Mouse (Mus musculus): ENCODE data around the gene Tns1. TPM values are rescaled to one million over a fixed set of nuclear protein-coding genes. Genes with fewer than 3 reads are reported as not detected.

Tns1 gene
- total RNA-seq, 1 experiment from 2014 or later = 7.6 TPM

- no peak for ATAC-seq (ENCODE audit: extremely low read depth, insufficient number of reproducible peaks, low FRiP score, poor library complexity, severe bottlenecking)
Measured at GRCm38 (mm10) chr1:74043584-74044105, 80.6 kb downstream of the Tns1 start.

- ATAC-seq (ENCODE audit: extremely low read depth, insufficient number of reproducible peaks, low FRiP score, poor library complexity, severe bottlenecking) = no peak
Measured at GRCm38 (mm10) chr1:74042711-74043467, 81.4 kb downstream of the Tns1 start.

DNA sequence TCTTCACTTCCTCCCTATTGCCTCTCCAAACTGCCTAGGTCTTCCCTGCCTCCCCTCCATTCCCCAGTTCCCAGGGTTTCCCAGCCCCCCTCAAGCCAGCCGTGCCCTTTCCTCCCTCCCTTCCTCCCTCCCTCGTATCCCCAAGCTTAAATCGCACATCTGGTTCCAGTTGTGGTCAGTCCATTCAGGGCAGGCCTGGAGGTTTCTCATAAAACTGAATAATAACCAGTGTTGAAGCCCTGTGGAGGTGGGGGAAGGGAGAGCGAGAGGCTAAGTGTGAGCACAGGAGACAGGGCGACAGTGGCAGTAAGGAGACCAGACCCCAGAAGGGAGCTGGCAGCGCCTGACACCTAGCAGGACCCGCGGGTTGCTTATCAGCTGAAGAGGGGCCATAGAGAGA, 82.6 kb downstream of the Tns1 start:
- ATAC-seq (ENCODE audit: extremely low read depth, insufficient number of reproducible peaks, low FRiP score, poor library complexity, severe bottlenecking) = no peak

- no peak for ATAC-seq (ENCODE audit: extremely low read depth, insufficient number of reproducible peaks, low FRiP score, poor library complexity, severe bottlenecking)
Measured at GRCm38 (mm10) chr1:74041178-74041577, 83.1 kb downstream of the Tns1 start.

- no peak for ATAC-seq (ENCODE audit: extremely low read depth, insufficient number of reproducible peaks, low FRiP score, poor library complexity, severe bottlenecking)
Measured at GRCm38 (mm10) chr1:74036560-74037390, 87.5 kb downstream of the Tns1 start.

- ATAC-seq (ENCODE audit: extremely low read depth, insufficient number of reproducible peaks, low FRiP score, poor library complexity, severe bottlenecking) = no peak
Measured at GRCm38 (mm10) chr1:74035912-74036489, 88.2 kb downstream of the Tns1 start.

- ATAC-seq (ENCODE audit: extremely low read depth, insufficient number of reproducible peaks, low FRiP score, poor library complexity, severe bottlenecking) = no peak
Measured at GRCm38 (mm10) chr1:74035487-74035886, 88.8 kb downstream of the Tns1 start.

DNA sequence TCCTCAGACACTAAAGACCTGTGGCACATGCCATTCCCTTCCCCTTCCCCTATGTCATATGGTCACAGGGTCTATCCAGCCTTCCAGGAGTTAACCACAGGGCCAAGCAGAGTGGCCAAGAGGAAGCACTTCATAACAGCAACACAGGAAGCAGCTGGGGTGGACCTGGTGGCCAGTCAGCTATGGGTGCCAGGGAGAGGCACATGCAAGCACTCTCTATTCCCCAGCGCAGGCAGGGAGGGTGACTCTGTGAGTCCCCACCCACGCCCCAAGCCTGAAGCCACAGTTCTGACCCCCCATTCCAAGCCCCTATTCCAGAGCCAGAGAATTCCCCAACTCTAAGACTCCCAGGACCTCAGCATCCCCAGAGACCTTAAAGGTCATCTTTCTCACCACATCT, 89.5 kb downstream of the Tns1 start:
- ATAC-seq (ENCODE audit: extremely low read depth, insufficient number of reproducible peaks, low FRiP score, poor library complexity, severe bottlenecking) = no peak

DNA sequence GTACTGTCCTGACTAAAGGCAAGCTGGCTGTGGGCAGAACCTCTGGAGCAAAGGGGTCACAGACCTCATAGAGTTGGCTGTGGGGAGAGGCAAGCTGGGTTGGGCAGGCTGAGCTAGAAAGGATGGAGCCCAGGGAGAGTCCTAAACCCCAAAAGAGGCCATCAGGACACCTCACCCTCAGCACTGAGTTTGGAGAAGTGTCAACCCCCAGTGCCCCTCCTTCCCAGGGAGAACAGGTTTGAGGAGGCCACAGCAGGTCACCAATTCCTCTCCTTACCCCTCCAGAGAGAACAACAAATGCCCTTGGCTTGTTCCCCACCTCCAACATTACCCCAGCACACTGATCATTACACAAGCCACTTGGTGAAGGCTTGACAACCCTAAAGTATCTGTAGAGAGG, 90.0 kb downstream of the Tns1 start:
- no peak for ATAC-seq (ENCODE audit: extremely low read depth, insufficient number of reproducible peaks, low FRiP score, poor library complexity, severe bottlenecking)

DNA sequence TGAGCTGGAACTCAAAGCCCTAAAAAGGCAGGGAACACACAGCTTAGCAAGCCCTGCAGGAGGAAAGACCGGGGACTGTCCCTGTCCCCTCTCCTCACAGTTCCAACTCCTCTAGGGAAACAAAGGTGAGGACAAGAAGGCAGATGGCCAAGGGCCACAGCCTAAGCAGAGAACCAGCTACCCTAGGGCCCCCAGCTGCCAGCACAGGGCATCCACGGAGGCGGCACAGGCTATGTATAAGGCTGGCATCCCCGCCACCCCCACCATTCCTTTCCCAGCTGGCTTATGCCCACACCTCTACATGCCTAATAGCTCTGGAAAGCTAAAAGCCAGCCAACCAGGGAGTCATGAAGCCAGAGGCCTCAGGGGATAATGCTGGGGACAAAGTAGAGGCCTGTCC, 90.8 kb downstream of the Tns1 start:
- no peak for ATAC-seq (ENCODE audit: extremely low read depth, insufficient number of reproducible peaks, low FRiP score, poor library complexity, severe bottlenecking)

- ATAC-seq (ENCODE audit: extremely low read depth, insufficient number of reproducible peaks, low FRiP score, poor library complexity, severe bottlenecking) = no peak
Measured at GRCm38 (mm10) chr1:74032966-74033365, 91.3 kb downstream of the Tns1 start.

DNA sequence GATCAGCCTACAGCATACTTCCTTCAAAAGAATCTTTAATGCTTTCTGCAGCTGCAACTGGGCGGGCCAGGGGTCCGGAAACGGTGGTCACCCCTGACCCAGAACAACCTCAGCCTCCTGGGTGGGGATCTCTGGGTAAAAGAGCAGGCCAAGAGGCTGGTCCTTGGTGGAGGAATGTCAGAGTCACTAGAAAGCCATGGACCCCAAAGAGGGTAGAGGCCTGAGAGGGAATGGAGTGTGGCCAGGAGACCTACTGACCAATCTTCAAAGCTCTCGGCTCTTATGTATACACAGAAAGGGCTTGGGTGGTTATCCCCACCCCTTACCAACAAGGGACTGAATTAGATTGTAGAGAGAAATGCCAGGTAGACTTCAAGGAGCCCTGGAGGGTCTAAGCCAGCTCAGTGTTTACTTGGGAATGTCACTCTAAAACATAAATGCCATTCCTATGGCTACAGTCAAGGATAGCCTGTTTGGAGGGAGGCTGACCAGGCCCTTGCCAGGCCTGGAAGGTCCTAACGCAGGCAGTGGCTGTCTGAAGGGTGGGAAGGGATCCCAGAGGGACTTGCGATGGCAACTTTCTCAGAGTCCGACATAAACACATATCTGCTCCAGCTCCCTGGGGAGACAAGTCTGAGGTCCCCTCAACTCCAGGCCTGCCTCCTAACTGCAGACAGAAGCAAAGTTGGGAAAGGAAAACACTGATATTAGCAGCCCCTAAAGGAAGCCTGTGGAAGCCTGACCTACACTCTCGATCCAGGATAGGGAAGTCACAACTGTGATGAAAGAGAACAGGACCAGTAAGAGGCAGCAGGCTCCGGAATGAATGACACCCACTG, 92.3 kb downstream of the Tns1 start:
- ATAC-seq (ENCODE audit: extremely low read depth, insufficient number of reproducible peaks, low FRiP score, poor library complexity, severe bottlenecking) = no peak

DNA sequence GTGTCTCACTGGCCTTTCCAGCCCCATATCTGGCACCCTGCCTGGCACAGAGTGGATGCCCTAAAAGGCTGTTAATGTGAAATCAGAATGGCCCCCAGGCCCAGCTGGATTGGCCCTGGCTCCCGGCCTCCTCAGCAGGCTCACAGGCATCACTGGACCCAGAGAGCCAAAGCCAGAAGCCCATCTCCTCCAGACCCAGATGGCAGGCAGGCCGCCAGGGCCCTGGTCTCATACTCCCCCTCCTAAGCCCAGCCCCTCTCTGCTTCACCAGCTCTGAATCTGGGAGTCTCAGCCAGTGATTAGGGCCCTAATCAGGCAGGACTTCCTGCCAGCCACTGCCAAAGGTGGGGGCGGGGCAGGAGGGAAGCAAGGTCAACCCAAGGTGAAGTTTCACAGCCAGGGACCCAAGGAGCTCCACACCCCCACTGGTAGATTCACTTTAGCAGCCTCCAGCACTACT, 93.3 kb downstream of the Tns1 start:
- ATAC-seq (ENCODE audit: extremely low read depth, insufficient number of reproducible peaks, low FRiP score, poor library complexity, severe bottlenecking) = no peak

DNA sequence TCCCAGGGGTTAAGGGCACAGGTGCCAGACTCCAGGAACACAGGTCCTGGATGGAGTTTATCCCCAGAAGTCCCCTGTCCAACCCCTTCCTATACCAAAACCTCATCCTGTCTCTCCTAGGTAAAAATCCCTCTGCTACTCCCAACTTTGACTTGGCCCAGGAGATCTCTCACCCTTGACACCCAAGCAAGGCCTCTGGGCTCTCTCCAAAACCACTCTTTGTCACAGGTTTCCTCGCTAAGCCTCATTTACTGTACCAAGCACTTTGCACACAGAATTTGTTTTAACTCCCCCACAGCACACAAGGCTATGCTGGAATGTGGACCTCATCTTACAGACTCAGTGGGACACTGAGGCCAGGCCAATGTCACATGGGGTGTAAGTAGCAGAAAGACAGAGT, 94.0 kb downstream of the Tns1 start:
- ATAC-seq (ENCODE audit: extremely low read depth, insufficient number of reproducible peaks, low FRiP score, poor library complexity, severe bottlenecking) = no peak

GRCm38 (mm10) chr1:74029669-74030068, 94.6 kb downstream of the Tns1 start:
- no peak for ATAC-seq (ENCODE audit: extremely low read depth, insufficient number of reproducible peaks, low FRiP score, poor library complexity, severe bottlenecking)

DNA sequence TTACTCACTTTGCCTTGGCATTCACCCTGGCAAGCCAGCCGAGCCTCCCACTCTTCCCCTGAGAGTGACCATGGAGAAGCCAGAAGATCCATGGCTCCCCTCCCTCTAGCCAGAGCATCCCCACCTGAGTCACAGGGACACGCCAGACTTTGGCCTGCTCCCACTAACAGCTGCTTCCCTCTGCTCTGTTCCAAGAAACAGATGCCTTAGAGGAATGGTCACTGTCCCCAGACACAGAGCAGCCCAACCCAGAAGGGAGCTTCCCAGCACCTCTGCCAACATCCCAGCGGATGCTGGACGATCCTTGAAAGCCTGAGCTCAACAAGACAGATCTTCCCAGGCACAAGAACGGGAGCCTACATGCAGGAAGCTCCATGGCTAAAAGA, 95.4 kb downstream of the Tns1 start:
- no peak for ATAC-seq (ENCODE audit: extremely low read depth, insufficient number of reproducible peaks, low FRiP score, poor library complexity, severe bottlenecking)

DNA sequence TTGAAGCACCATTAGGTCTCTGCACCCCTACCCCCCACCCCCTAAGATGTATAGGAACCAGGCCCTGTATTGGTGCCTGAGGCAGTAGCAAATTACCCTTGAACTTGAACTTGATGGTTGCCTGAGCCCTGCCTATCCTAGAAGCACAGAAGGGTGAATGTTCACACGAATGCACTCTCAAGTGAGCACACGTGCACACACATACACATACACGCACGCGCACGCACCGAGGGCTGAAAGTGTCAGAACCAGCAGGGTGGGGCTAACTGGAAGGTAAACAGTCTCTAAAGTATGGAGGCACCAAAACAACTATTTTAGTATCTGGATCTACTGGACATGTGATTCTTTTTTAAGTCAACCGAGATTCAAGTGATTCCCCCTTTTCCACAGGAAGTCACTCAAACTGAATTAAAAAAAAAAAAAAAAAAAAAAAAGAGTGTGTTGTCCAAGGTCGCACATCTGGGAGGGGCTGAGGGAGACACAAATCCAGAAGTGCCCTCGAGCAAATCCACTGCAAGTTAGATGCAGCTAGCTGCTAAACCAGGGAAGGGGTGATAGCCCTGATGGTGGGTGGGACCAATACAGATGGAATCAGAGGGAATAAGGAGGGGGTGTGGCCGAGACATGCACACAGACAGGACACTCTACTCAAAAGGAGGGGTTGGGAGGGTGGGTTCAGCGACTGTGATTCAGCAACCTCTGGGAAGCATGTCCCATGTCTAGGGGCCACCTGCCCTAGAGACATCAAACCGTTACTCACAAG, 96.0 kb downstream of the Tns1 start:
- ATAC-seq (ENCODE audit: extremely low read depth, insufficient number of reproducible peaks, low FRiP score, poor library complexity, severe bottlenecking) = no peak

DNA sequence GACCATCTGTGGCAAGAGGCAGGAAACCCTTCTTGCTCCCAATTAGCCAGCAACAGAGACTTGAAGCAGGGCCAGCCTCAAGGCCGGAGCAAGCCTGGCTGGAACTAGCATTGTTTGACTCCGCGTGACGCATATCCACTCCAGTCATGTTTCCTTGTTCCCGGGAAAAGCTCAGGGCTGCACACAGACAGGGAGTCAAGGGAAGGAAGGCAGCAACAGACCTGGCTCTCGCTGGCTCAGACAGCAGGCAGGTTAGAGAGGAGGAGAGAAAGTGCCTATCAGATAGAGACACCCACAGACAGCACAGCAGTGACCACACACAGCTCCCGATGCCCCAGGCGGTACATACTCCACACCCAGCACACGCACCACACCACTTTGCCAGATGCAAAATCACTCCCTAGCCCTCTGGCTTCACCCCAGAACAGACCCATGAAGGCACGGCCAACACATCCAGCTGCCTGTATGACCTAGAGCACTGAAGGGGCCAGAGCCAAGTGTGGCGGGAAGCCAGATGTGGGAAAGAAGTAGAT, 96.6 kb downstream of the Tns1 start:
- no peak for ATAC-seq (ENCODE audit: extremely low read depth, insufficient number of reproducible peaks, low FRiP score, poor library complexity, severe bottlenecking)
